Mouse (Mus musculus): ENCODE measurements around the gene Fabp6.

GRCm38 (mm10) chr11:43551756-43552155, 49.6 kb downstream of the Fabp6 start:
- TF ChIP-seq POLR2A (IDR thresholded peaks at IDR 0.05; ENCODE audit: control insufficient read depth, low read depth, low read length): no peak
- no peak for TF ChIP-seq CTCF (IDR thresholded peaks at IDR 0.05; ENCODE audit: control insufficient read depth, insufficient read depth, insufficient replicate concordance, low read depth, low read length)
